Mouse (Mus musculus) T-helper 1 cell (primary cell): ENCODE results near the gene Nek7.

Source experiments
- in situ Hi-C: fragments of 300-600 bp; cut with MboI, MseI; formaldehyde crosslinking; loops from one replicate; pipeline ENCODE4 v1.15.1; 2025; ENCODE audit warnings: high pct_unique_total_duplicates

Gene Nek7

DNA sequence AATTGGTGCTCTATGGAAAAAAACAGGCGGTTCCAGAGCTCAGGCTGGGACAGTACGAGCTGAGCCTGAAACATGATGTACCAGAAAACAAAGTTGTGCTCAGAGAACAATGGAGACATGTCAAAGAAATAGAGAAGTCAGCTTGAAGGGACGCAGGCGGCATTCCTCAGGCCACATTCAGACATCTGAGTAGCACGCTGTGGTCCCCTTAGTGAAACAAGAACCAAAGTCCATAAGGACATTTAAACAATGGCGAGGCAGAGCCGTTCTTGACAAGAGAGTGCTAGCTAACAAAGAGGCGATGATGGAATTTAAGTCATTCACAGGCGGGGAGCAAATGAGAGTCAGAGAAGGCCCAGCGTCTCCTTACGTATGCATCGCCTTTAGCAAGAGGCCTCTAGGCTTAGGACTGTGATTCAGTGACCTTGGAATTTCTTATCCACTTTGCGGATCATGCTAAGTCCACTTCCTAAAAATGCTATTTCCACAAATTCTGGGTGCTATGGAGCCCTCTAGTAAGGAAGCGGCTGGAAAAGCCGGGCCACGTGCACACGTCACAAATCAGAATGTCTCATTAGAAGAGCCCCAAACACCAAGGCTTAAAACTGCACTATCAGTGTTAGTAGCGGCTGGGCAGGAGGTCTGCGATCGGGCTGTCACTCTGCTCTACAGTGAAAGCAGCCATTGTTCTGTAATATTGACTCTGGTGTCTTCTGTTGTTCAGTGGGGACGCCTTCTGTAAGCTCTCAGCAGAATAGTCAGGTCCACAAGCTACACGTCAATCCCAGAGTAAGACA is 48.2 kb downstream of the Nek7 start:
- in situ Hi-C loops = no loop called here

DNA sequence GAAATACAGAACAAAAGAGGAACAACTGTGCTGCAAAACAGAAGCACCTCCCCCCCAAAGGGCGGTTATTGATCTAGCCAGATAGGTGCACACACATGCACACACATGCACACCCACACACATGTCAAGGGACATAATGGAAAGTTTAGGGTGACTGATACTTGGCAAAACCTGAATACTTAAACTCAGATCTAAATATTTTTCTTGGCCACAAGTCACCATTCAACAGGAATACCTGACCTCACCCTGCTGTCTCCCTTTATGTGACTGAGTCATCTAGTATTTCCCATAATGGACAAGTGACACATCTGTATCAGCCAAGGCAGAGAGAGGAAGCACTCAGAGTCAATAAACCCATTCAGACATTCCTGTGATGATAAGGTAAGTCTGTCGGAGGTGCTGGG is 48.9 kb downstream of the Nek7 start:
- in situ Hi-C loops = no loop called here

DNA sequence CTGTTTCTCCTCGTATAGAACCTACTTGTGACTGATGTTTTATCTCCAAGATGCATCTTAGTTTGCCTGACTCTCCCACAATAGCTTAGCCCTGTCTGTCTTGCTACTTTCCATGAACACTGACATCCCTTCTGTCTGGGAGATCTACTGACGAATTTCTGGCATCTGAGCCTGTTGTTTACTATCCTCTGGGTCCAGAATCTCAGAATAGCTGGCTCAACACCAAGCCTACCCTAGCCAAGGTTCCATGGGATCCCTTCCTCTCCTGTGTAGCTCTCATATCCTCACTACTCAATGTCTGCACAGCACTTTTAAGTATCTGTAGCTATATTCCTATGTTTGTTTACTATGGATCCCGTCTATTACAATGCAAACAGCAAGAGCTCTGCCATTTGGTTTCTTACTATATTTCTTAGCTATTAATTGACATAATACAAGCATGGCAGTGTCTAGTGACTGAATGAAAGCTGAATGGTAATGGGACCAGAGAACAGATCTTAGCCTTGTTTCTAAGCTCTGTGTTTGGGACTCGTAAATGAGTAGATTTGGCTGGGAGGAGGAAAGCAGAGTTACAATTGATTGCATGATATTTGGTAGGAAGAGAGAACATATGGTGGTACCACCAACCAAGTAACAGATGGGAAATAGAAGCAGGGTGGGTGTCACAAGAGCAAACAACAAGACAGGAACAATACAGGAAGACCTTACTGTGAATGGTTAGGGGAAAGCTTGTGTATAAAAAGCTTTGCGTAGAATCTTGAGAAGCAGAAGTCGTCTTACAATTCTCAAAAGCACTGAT is 51.3 kb downstream of the Nek7 start:
- in situ Hi-C loops = no loop called here

DNA sequence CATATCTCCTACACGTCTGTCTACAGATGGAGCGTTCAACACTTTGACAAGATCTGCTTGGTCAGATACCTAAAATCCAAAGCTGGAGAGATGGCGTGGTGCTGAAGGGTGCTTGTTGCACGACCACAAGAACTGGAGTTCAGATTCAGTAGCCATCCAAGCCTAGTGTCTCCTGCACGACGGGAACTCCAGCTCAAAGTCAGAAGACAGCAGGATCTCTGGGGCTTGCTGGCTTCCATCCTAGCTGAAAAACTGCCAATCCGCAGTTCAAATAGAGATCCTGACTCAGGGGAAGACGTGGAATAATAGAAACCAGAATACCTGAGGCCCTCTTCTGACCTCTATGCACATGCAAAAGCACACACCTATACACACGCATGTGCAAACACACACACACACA is 52.0 kb downstream of the Nek7 start:
- in situ Hi-C loops = no loop called here

DNA sequence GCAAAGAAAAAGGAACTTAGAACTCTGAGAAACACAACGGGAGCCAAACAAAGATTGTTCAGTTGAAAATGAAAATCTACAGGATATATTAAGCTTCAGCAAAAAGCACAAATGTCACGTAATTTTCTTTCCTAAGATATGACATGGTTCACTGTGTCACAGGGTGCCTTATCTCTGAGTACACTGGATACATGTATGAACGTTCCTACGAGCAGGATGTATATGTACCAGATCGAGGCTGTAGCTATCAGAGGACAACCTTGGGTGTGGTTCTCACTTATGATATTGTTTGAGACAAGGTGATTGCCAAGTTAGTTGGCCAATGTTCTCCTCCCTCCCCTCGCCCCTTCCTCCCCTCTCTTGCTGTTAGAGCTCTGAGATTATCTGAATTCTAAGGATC is 55.3 kb downstream of the Nek7 start:
- in situ Hi-C loops = no loop called here

GRCm38 (mm10) chr1:138560733-138561132 is 59.2 kb downstream of the Nek7 start:
- in situ Hi-C loops = no loop called here

DNA sequence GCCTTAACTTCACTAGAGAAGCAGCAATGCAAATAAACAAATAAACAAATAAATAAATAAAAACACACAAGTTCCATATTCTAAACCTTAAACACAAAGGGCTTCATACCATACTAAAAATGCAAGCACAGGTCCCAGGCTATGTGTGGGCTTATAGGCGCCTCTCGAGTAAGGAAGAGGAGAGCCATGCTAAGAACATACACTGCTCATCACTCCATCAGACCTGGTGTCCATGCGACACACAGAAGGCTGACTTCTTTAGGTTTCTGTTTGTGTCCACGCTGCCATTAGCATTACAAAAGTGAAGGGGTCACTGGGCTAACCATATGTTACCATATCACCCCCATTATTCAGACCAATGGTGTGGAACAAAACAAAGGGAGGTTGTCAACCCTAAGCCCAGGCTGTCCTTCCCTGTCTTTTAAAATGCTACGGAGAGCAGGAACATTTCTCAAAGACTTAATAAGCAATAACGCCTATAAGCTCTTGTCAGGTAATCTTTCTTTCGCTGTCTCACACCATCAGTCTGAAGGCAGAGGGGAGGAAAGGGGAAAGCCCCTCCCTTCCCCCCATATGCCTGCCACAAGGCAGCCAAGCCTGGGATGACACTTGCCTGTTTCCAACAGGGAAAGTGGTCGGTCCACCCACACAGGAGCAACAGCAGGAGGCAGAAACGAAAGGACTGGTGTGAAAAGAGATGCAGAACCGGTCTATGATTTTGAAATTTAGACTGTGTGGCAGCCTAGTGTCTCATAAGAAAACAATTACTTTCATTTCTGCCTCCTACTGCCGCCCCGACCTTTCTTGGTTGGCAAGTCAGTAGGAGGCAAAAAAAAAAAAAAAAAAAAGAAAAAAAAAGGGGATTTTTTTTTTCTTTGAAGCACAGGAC is 60.5 kb downstream of the Nek7 start:
- in situ Hi-C loops = no loop called here

- in situ Hi-C loops = no loop called here
Measured at GRCm38 (mm10) chr1:138558342-138558741, 61.6 kb downstream of the Nek7 start.

GRCm38 (mm10) chr1:138554926-138555325 is 65.0 kb downstream of the Nek7 start:
- in situ Hi-C loops = no loop called here

DNA sequence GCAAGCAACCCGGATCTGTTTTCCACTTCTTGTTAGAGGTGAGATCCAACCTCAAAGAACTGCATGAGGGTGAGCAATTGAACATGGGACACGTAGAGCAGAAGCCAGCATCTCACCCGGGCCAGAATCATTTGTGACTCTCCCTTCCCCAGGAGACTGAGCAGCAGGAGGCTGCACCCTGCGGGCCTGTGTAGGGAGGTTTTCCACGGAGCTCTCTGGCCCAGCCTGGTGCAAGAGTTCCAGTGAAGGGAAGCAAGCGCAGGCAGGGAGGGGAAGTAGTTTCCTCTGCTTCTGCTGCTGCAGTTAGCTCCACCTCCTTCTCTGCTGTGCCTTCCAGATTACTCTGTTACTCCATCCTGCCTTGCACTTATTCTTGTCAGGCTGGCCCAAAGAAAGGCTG is 69.8 kb downstream of the Nek7 start:
- in situ Hi-C loops = no loop called here

DNA sequence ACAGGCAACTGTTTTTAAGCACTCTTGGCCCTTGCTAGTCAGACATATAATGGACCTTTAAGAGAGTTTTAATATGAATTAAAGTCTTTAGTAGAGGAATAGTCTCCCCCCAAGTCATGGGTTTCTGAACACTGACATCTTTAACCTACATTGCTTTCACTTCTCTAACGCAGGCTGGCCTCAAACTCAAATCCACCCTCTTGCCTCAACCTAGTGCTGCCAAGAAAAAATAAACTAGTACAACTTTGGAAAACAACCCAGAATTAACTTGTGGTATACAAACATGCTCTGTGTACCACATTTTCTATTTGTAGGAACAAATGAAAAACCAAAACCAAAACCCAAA is 77.8 kb downstream of the Nek7 start:
- in situ Hi-C loops = no loop called here

GRCm38 (mm10) chr1:138541495-138542169 is 78.3 kb downstream of the Nek7 start:
- in situ Hi-C loops = no loop called here

DNA sequence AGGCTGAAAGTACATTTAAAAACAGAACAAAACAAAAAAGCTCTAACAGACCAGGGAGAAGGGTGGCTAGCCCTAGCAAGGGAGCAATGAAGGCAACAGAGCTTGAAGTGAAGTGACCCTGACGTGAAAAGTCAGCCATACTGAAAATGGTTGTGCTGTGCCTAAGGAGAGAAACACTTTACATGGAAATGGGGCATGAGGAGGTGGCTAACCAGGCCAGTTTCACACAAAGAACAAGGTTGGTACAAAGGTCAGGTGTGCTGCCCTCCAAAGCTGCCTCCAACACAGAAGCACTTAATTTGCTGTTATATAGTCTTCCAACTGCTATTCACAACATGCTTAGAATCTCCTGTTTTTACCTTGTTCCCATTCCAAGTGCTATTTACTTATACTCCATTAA is 80.2 kb downstream of the Nek7 start:
- in situ Hi-C loops = no loop called here

GRCm38 (mm10) chr1:138538217-138538616 is 81.7 kb downstream of the Nek7 start:
- in situ Hi-C loops = no loop called here

DNA sequence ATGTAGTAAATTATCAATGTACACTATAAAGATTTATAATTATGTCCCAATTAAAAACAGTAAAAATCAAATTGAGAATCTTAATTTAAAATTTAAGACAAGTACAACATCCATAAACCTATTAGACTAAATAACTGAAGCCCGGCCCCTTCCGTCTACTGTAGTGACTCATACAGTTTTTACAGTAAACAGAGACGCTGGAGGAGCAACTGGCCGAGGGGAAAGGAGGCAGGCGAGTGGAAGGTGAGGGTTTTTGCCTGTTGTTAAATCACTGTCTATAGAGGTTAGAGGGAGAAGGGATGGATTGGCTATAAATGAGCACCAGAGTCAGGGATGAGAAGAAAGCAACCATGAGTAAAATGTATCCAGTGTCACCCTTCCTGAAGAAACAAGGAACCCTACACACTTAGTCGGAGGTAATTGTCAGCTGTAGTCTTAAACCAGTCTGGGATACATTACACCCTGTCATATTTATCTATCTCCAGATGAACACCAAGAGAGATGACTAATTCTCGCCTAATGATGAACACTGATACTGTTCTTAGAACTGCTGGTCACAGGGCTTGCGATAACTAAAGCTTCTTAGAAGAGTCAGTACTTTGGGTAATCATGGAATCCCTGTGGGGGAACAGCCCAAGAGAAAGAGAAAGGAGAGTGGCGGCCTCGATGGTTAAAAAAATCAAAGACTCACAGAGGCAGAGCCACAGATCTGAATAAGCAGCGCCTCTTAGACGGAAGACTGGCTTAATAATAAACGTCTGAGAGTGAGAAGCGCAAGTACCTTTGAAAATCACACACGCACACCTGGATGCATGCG is 84.0 kb downstream of the Nek7 start:
- in situ Hi-C loops = no loop called here

DNA sequence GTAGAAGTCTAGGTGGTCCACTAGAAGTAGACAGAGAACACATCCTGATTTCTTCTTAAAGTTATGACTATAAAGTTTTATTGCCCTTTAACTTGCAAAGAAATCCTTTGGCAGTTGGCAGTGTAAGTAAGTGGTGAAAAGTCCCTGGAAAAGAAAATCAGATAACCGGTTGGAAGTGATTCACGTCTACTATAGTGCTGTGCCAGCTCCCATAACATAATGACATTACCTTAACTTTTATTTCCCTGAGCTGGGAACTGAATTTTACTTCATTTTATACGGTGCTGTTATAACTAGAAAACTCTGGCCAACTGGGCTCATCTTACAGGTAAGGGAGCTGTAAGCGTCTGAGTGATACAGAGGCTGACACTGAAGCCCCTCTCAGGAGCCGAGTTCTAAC is 89.3 kb downstream of the Nek7 start:
- in situ Hi-C loops = no loop called here

DNA sequence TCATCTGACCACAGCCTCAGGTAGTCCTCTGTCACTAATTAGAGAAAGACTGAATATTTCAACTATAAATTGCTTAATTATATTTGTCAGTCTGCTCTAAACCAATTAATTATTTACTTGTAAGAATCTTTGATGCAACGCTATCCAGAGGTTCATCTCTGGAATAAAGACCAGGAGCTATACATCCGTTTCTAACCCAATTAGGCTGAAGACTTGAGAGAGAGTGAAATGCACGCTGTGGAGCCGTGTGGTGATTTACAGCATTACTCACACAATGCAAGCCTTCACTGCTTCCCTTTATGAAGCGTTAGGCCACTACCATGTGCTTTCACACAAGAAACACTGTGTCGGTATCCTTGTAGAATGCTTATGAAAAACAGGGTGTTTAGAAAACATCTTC is 96.0 kb downstream of the Nek7 start:
- in situ Hi-C loops = no loop called here

GRCm38 (mm10) chr1:138518235-138518634 is 101.7 kb downstream of the Nek7 start:
- in situ Hi-C loops = no loop called here

DNA sequence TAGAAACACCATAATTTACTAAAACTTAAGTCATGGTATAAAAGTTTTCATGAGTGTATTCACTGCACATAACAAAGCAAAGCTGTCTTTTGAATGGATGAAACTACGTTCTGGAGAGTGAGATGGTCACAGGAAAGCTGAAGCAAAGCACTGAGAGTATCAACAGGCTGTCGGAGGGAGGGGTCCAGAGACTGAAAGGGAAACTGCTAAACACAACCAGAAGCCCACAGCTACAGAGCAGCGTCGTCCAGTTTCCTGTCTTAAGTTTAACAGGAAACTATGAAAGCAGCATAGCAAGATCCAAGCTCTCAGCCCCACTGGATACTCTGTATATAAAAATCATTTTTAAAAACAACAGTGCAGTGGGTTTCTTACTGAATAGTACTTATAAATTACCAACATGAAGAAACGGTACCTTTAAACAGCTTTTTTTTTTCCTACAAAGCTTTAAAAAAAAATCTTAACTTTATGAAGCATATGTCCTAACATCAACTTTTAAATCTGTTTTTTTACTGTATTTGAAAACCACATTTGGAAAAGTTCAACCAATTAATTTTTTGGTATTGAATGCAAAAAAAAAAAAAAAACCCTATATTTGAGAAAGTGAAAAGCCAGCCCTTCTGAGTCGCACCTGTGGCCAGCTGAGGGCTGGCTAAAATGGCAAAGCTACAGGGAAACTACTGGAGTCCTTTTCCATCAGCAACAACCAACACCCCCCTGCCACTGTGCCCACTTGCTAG is 102.4 kb downstream of the Nek7 start:
- in situ Hi-C loops = no loop called here

GRCm38 (mm10) chr1:138516946-138517345 is 103.0 kb downstream of the Nek7 start:
- in situ Hi-C loops = no loop called here
